Mouse (Mus musculus) midbrain, postnatal 0 days (tissue): ENCODE data around the gene Gm10100. TPM values are rescaled to one million over a fixed set of nuclear protein-coding genes. Genes with fewer than 3 reads are reported as not detected.
"Not testable (repeated sequence)": the region's sequence is repeated elsewhere in the genome, so short reads cannot be mapped to it uniquely, and the experiment has no call there.

Experiments used
- ATAC-seq: fragments of 200-750 bp; cut with Nextera tagmentation; 2 replicates; pipeline ENCODE4 v1.8.0; 2017; ENCODE audit warnings: moderate number of reproducible peaks, mild to moderate bottlenecking, moderate TSS enrichment, moderate library complexity; ENCODE audit not compliant: low FRiP score
- DNase-seq: peaks from one replicate; pipeline ENCODE4 v3.0.0-alpha.2; 2015; ENCODE audit warnings: low spot score
- H3K27ac ChIP-seq: fragments of 300-500 bp; sonication (generic); 2 replicates; pipeline ENCODE4 v1.5.1; 2014; ENCODE audit warnings: low read depth, mild to moderate bottlenecking, low read length, mixed read lengths
- H3K27me3 ChIP-seq: fragments of 300-500 bp; sonication (generic); 2 replicates; pipeline ENCODE4 v1.6.1; 2014; ENCODE audit warnings: low read length, control low read depth, mixed read lengths; ENCODE audit not compliant: insufficient read depth
- H3K36me3 ChIP-seq: fragments of 300-500 bp; sonication (generic); 2 replicates; pipeline ENCODE4 v1.6.1; 2014; ENCODE audit warnings: low read length, control low read depth, mixed read lengths; ENCODE audit not compliant: insufficient read depth
- H3K4me1 ChIP-seq: fragments of 300-500 bp; sonication (generic); 2 replicates; pipeline ENCODE4 v1.6.1; 2014; ENCODE audit warnings: mild to moderate bottlenecking, control low read depth, antibody characterized with exemption, low read length, mixed read lengths; ENCODE audit not compliant: insufficient read depth
- H3K4me2 ChIP-seq: fragments of 300-500 bp; sonication (generic); 2 replicates; pipeline ENCODE4 v1.6.1; 2014; ENCODE audit warnings: low read depth, mild to moderate bottlenecking, low read length, mixed read lengths; ENCODE audit not compliant: poor library complexity, severe bottlenecking
- H3K4me3 ChIP-seq: fragments of 300-500 bp; sonication (generic); 2 replicates; pipeline ENCODE4 v1.5.1; 2014; ENCODE audit warnings: low read depth, mild to moderate bottlenecking, low read length, moderate library complexity
- H3K9ac ChIP-seq: fragments of 300-500 bp; sonication (generic); replicated peaks from 2 replicates; pipeline ENCODE4 v1.6.1; 2014; ENCODE audit warnings: mild to moderate bottlenecking, low read length, moderate library complexity, mixed read lengths; ENCODE audit not compliant: poor library complexity, severe bottlenecking
- H3K9me3 ChIP-seq: fragments of 300-500 bp; sonication (generic); 2 replicates; pipeline ENCODE4 v1.6.1; 2016; ENCODE audit warnings: low read length, control low read depth
- CTCF ChIP-seq: IDR thresholded peaks from 2 replicates; pipeline ENCODE4 v1.5.1; 2016; ENCODE audit warnings: antibody characterized with exemption, mild to moderate bottlenecking
- WGBS: fragments of 180-500 bp; shearing (Covaris S2); extraction: QIAGEN DNeasy Blood & Tissue Kit; methylation state at CpG from one replicate; pipeline ENCODE4 v1.1.7; 2014; 5-methylcytosine and 5-hydroxymethylcytosine counted together
- polyA plus RNA-seq: library from polyadenylated mRNA; unstranded; fragments of >200 nt; fragmentation: Nextera tagmentation; extraction: Ambion mirVana; gene quantifications from 2 replicates; pipeline ENCODE4 v1.2.1, GENCODE M21; 2015
- total RNA-seq: library from RNA; depleted of rRNA; stranded (reverse); fragments of >200 nt; gene quantifications from 2 replicates; pipeline ENCODE4 v1.2.3, GENCODE M21; 2014; rRNA removed

Gene Gm10100
- total RNA-seq = not detected in 2 replicates
- polyA plus RNA-seq = not detected in 2 replicates

DNA sequence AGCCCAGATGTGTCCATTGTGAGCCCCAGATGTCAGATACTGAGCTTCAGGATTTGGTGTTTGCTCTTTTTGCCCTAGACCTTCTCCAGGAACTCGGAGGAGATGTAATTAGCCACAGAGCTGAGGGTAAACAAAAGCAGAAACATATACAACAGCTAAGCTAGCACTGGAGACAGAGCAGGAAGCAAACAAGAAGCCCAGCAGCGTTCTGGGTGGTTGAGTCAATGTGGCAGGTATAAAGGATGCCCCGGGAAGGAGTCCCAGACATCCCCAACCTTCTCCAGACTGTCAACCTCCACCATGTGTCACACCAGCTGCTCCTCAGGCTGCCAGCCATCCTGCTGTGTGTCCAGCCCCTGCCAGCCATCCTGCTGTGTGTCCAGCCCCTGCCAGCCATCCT, at the start of gene Gm10100:
Gm10100 (plus strand) TSS at position 301 of the 400 bp plus-strand sequence.
- no peaks in the 10 kb centered on the region for H3K4me1 ChIP-seq
- H3K4me3 ChIP-seq = no peak within 1 kb of the TSS
- TF ChIP-seq CTCF = no peak
- H3K27me3 ChIP-seq = no peaks in the 10 kb centered on the region
- H3K9me3 ChIP-seq = no peaks in the 10 kb centered on the region
- WGBS = 37% methylated on average over 3 of the region's 3 CpGs
- H3K4me2 ChIP-seq = no peak within 1 kb of the TSS
- no peaks in the 10 kb centered on the region for H3K36me3 ChIP-seq
- no peak within 1 kb of the TSS for H3K9ac ChIP-seq
- DNase-seq (no peak), ATAC-seq (no peak)
- no peak within 1 kb of the TSS for H3K27ac ChIP-seq

DNA sequence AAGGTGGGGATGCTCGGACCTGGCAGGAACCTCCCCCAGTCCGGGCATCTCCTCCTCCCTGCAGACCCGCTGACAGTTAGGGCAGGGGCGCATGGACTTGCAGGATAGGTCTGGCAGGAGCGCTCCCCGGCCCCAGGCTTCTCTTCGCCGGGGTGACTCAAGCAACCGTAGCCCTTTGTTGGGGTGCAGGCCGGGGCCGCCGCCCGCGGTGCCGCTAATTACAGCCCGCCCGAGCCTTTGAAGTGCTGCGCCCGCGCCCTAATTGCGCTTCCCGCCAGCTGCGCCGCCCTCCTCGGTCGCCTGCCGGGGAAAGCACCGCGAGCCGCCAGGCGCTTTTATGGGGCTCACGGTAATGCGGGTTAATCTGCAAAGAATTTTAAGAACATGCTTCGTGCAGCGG, 48.7 kb upstream of the Gm10100 start:
- Histone ChIP-seq H3K27me3 (peaks cover 18% of the 10 kb centered on the region), H3K36me3 (no peaks in the 10 kb centered on the region), H3K27ac (no peak overlapping the region), H3K4me3 (peak overlapping the region; percentile 37), H3K4me1 (peaks cover 4% of the 10 kb centered on the region; the same call in 1 of the 2 replicates), H3K4me2 (peak overlapping the region; percentile 84), H3K9me3 (no peaks in the 10 kb centered on the region), H3K9ac (0 out of 2 replicates have a peak overlapping the region, but pooled peaks have one; percentile 29)
- TF ChIP-seq CTCF = no peak
- WGBS = under 1% methylated on average over 35 of the region's 35 CpGs
- ATAC-seq (no peak), DNase-seq (no peak)

- ATAC-seq = no peak
- TF ChIP-seq CTCF = no peak
- Histone ChIP-seq H3K4me3 (no peak overlapping the region), H3K4me1 (0 out of 2 replicates have a peak, but pooled peaks cover 3% of the 10 kb centered on the region), H3K36me3 (no peaks in the 10 kb centered on the region), H3K9ac (no peak overlapping the region), H3K27ac (no peak overlapping the region), H3K9me3 (no peaks in the 10 kb centered on the region), H3K4me2 (no peak overlapping the region), H3K27me3 (peaks cover 20% of the 10 kb centered on the region)
- WGBS = 69% methylated on average over 7 of the region's 7 CpGs
- DNase-seq = no peak
These were observed 43.3 kb upstream of the Gm10100 start for GRCm38 (mm10) chr10:77682994-77683393.

- H3K27me3 ChIP-seq = peaks cover 14% of the 10 kb centered on the region
- H3K4me2 ChIP-seq = no peak overlapping the region
- WGBS = 33% methylated on average over 8 of the region's 8 CpGs
- ATAC-seq (no peak), DNase-seq (no peak)
- no peak overlapping the region for H3K4me3 ChIP-seq
- no peaks in the 10 kb centered on the region for H3K36me3 ChIP-seq
- 0 out of 2 replicates have a peak, but pooled peaks cover 3% of the 10 kb centered on the region for H3K4me1 ChIP-seq
- H3K27ac ChIP-seq = no peak overlapping the region
- no peak for TF ChIP-seq CTCF
- H3K9me3 ChIP-seq = no peaks in the 10 kb centered on the region
- no peak overlapping the region for H3K9ac ChIP-seq
These were observed 42.1 kb upstream of the Gm10100 start for GRCm38 (mm10) chr10:77684181-77684580.

GRCm38 (mm10) chr10:77685895-77686664, 40.2 kb upstream of the Gm10100 start, which contains the start of gene Tspear:
Gene Tspear (plus strand): TSS chr10:77686569.
- H3K9ac ChIP-seq = no peak within 1 kb of the TSS
- DNase-seq (no peak), ATAC-seq (no peak)
- no peak within 1 kb of the TSS for H3K27ac ChIP-seq
- no peaks in the 10 kb centered on the region for H3K36me3 ChIP-seq
- no peak within 1 kb of the TSS for H3K4me2 ChIP-seq
- H3K9me3 ChIP-seq = no peaks in the 10 kb centered on the region
- no peak within 1 kb of the TSS for H3K4me3 ChIP-seq
- TF ChIP-seq CTCF = no peak
- peaks cover 14% of the 10 kb centered on the region for H3K27me3 ChIP-seq
- WGBS = 11% methylated on average over 22 of the region's 22 CpGs
- H3K4me1 ChIP-seq = 0 out of 2 replicates have a peak, but pooled peaks cover 3% of the 10 kb centered on the region

DNA sequence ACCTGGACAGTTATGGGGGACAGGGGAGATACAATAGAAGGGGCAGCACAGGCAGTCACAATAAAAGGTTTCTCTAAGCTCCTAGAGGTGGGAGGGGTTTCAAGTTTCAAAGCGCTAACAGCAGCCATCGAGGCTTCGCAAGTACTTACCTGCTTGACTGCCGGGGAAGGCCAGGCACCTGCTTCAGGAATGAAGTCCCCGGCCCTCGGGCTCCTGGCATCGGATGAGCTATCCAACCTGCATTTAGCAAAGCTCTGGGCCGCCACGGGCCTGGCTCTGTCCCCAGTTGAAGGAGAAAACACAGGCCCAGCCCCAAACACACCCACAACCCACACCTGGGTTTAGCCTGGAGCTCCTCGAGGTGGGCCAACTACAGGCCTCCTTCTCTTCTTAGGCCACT, 39.3 kb upstream of the Gm10100 start:
- H3K36me3 ChIP-seq = no peaks in the 10 kb centered on the region
- H3K9ac ChIP-seq = no peak overlapping the region
- DNase-seq (no peak), ATAC-seq (no peak)
- H3K4me2 ChIP-seq = no peak overlapping the region
- H3K27ac ChIP-seq = no peak overlapping the region
- no peak for TF ChIP-seq CTCF
- no peak overlapping the region for H3K4me3 ChIP-seq
- H3K4me1 ChIP-seq = 0 out of 2 replicates have a peak, but pooled peaks cover 3% of the 10 kb centered on the region
- WGBS = 46% methylated on average over 10 of the region's 10 CpGs
- H3K27me3 ChIP-seq = peaks cover 14% of the 10 kb centered on the region
- no peaks in the 10 kb centered on the region for H3K9me3 ChIP-seq

GRCm38 (mm10) chr10:77690356-77690807, 35.9 kb upstream of the Gm10100 start, which contains the start of gene Gm19402:
Gene Gm19402 (minus strand): TSS chr10:77690757.
- peaks cover 14% of the 10 kb centered on the region for H3K27me3 ChIP-seq
- not testable (repeated sequence) for ATAC-seq, H3K4me1 ChIP-seq, H3K4me2 ChIP-seq, H3K27ac ChIP-seq, H3K36me3 ChIP-seq, DNase-seq, H3K4me3 ChIP-seq, H3K9ac ChIP-seq, H3K9me3 ChIP-seq
- 70% methylated on average over 3 of the region's 3 CpGs for WGBS
